Mouse (Mus musculus) midbrain, embryonic 16.5 days (tissue): ENCODE measurements around the gene Hspbap1. TPM values are rescaled to one million over a fixed set of nuclear protein-coding genes. Genes with fewer than 3 reads are reported as not detected.
A peak's percentile ranks its signal among the peaks of the same experiment; 100 is the strongest.

Source experiments
- ATAC-seq: fragments of 200-750 bp; cut with Nextera tagmentation; 2 replicates; pipeline ENCODE4 v1.8.0; 2017; ENCODE audit warnings: moderate TSS enrichment
- H3K27ac ChIP-seq: fragments of 300-500 bp; sonication (generic); 2 replicates; pipeline ENCODE4 v1.5.1; 2014; ENCODE audit warnings: mild to moderate bottlenecking, low read length, mixed read lengths
- H3K27me3 ChIP-seq: fragments of 300-500 bp; sonication (generic); 2 replicates; pipeline ENCODE4 v1.6.1; 2014; ENCODE audit warnings: low read depth, low read length, mixed read lengths; ENCODE audit not compliant: control insufficient read depth, insufficient read depth
- H3K36me3 ChIP-seq: fragments of 300-500 bp; sonication (generic); 2 replicates; pipeline ENCODE4 v1.6.1; 2014; ENCODE audit warnings: mild to moderate bottlenecking, low read length, moderate library complexity, mixed read lengths; ENCODE audit not compliant: control insufficient read depth, insufficient read depth
- H3K4me1 ChIP-seq: fragments of 300-500 bp; sonication (generic); 2 replicates; pipeline ENCODE4 v1.6.1; 2014; ENCODE audit warnings: mild to moderate bottlenecking, low read length, mixed read lengths; ENCODE audit not compliant: control insufficient read depth, insufficient read depth
- H3K4me2 ChIP-seq: fragments of 300-500 bp; sonication (generic); 2 replicates; pipeline ENCODE4 v1.6.1; 2014; ENCODE audit warnings: mild to moderate bottlenecking, low read length, mixed read lengths
- H3K4me3 ChIP-seq: fragments of 300-500 bp; sonication (generic); 2 replicates; pipeline ENCODE4 v1.5.1; 2014; ENCODE audit warnings: low read depth, mild to moderate bottlenecking, low read length, moderate library complexity, mixed read lengths
- H3K9ac ChIP-seq: fragments of 300-500 bp; sonication (generic); 2 replicates; pipeline ENCODE4 v1.6.1; 2014; ENCODE audit warnings: low read depth, low read length, mixed read lengths
- H3K9me3 ChIP-seq: fragments of 300-500 bp; sonication (generic); replicated peaks from 2 replicates; pipeline ENCODE4 v1.6.1; 2014; ENCODE audit warnings: mild to moderate bottlenecking, low read length, mixed read lengths; ENCODE audit not compliant: control insufficient read depth, poor library complexity, severe bottlenecking
- WGBS: fragments of 180-500 bp; shearing (Covaris S2); extraction: QIAGEN DNeasy Blood & Tissue Kit; methylation state at CpG from one replicate; pipeline ENCODE4 v1.1.7; 2014; 5-methylcytosine and 5-hydroxymethylcytosine counted together
- polyA plus RNA-seq: library from polyadenylated mRNA; unstranded; fragments of >200 nt; fragmentation: Nextera tagmentation; extraction: Ambion mirVana; gene quantifications from 2 replicates; pipeline ENCODE4 v1.2.1, GENCODE M21; 2015

The Hspbap1 gene
- polyA plus RNA-seq, 1 experiment from 2014 or later: 16.1 TPM

DNA sequence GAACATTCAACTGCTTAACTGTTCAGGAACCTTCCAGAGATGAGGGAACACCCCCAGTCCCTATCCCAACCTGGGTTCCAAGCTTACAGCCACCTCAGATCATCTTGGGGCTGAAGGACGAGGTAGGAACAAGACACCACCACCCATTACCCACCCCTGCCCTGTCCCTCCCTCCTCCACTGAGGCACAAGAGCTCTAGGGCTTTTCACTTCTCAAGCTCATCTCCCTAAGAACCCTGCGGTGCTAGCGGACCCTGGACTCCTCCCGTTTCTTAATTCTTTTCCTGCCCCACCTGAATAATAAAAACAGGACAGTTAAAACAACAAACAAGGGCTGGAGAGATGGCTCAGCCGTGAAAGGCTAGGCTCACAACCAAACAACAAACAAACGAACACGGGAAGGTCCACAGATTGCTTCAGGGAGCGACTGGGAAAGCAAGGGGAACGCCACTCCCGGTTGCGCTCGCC is 100.4 kb downstream of the Hspbap1 start:
- Histone ChIP-seq H3K9ac (peak overlapping the region; percentile 57), H3K36me3 (no peaks in the 10 kb centered on the region), H3K4me3 (peak overlapping the region; percentile 42), H3K27me3 (peaks cover 13% of the 10 kb centered on the region), H3K4me2 (peak overlapping the region; percentile 84), H3K9me3 (no peaks in the 10 kb centered on the region), H3K27ac (no peak overlapping the region), H3K4me1 (peaks cover 5% of the 10 kb centered on the region)
- ATAC-seq: no peak
- 1% methylated on average over 12 of the region's 12 CpGs for WGBS

DNA sequence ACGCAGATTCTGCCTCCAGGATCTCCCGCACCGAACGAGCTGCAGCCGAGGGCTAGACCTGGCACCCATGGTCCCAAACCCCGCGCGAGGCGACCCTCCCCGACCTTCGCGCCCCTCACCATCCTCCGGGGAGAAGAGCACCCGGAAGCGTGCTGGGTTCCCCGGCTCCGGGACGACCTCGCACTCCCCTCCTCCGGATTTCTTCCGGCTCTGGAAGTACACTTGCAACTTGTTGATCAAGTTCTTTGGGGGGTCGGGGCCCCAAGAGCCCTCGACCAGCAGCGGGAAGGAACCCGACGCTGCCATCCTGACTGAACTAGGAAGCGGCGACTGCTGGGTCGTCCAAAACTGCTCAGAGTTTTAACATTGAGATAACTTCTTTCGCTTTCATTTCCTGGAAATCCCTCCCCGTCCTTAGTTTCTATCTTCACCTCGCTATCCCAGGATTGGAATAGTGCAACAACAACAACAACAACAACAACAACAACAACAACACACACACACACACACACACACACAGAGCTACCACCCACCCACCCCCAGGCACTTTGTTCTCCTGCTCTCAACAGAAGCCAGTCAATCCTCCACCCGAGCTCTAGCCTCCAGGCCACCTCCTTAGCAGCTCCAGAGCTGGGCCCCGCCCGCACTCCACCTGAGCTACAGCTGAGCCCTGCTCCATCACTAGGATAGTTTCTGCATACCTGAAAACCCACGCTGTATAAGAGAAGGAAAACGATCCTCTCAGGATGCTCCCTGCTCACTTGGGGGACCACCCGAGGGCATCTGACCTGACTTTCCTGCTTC is 101.1 kb downstream of the Hspbap1 start, which contains the start of gene Parp14:
Parp14 (minus strand) TSS at position 497 of the 804 bp plus-strand sequence.
- H3K9ac ChIP-seq: peak within 1 kb of the TSS; percentile 57
- H3K4me3 ChIP-seq: peak within 1 kb of the TSS; percentile 42
- H3K27ac ChIP-seq: no peak within 1 kb of the TSS
- peak; percentile 62; the same call in 1 of the 2 replicates for ATAC-seq
- peaks cover 13% of the 10 kb centered on the region for H3K27me3 ChIP-seq
- WGBS: 1% methylated on average over 38 of the region's 38 CpGs
- H3K9me3 ChIP-seq: no peaks in the 10 kb centered on the region
- peak within 1 kb of the TSS; percentile 84 for H3K4me2 ChIP-seq
- H3K36me3 ChIP-seq: no peaks in the 10 kb centered on the region
- H3K4me1 ChIP-seq: peaks cover 5% of the 10 kb centered on the region

DNA sequence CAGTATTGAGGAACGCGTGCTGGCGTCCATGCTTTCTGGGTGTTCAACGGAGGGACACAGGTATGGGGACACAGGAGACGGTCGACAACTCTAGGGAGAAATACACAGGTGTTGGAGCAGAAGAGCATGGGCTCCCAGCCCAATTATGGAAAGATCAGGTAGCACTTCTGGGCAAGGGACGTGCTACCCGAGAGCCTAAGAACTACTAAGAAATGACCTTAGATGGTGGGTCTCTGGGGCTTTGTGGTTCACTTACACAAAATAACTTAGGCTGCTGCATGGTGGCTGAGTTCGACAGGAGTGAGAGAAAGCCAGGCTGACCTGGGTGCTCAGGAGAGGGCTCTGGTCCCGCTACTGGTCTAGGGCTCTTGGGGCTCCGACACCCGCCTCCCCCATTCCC is 101.7 kb downstream of the Hspbap1 start:
- no peak overlapping the region for H3K9ac ChIP-seq
- H3K4me1 ChIP-seq: peaks cover 5% of the 10 kb centered on the region
- no peak overlapping the region for H3K27ac ChIP-seq
- WGBS: 28% methylated on average over 12 of the region's 12 CpGs
- H3K4me2 ChIP-seq: peak overlapping the region; percentile 84
- no peaks in the 10 kb centered on the region for H3K36me3 ChIP-seq
- H3K4me3 ChIP-seq: no peak overlapping the region
- peaks cover 13% of the 10 kb centered on the region for H3K27me3 ChIP-seq
- no peak for ATAC-seq
- H3K9me3 ChIP-seq: no peaks in the 10 kb centered on the region

DNA sequence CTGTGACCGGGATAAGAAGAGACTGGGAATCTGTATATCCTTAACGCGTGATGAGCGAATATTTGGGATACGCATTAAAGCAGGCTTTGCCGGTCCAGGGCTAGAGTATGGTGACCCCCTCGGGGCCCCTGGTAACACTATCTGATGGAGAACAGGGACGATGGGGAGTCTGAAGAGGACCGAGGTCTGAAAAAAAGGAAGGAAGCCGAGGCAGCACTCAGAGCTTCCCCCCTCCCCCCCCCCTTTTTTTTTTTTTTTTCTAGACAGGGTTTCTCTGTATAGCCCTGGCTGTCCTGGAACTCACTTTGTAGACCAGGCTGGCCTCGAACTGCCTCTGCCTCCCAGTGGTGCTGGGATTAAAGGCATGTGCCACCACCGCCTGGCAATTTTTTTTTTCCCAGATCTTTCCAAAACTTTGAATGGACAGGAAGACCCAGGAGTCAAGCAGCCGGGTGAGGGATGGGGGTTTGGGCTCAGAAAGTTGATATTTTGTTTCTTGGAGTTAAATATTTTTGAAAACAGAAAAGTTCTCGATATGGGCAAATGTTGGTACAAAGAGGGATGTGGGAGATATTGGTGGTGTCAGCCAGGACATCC is 102.3 kb downstream of the Hspbap1 start:
- Histone ChIP-seq H3K27ac (no peak overlapping the region), H3K4me1 (peaks cover 5% of the 10 kb centered on the region), H3K27me3 (peaks cover 13% of the 10 kb centered on the region), H3K36me3 (no peaks in the 10 kb centered on the region), H3K9ac (no peak overlapping the region), H3K4me2 (no peak overlapping the region), H3K4me3 (no peak overlapping the region), H3K9me3 (no peaks in the 10 kb centered on the region)
- no peak for ATAC-seq
- 44% methylated on average over 14 of the region's 14 CpGs for WGBS

DNA sequence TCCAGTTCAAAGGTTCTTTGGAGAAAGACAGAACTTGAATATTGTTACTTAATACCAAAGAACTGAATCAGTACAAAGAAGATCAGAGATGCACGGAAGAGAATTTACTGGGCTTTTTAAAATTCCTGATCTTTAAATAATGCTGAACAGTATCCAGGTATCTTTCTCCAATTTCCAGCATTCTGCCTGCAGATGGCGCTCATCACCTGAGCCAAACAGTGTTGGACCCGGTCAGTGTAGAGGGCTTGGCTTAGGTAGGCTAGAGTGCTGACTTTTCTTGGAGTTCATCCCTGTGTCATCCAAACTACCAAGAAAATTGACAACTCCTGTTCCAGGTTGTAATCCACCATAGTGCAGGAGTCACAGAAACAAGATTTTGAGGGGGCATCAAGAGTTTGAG is 104.2 kb downstream of the Hspbap1 start:
- Histone ChIP-seq H3K27ac (no peak overlapping the region), H3K4me3 (no peak overlapping the region), H3K4me2 (no peak overlapping the region), H3K4me1 (peaks cover 5% of the 10 kb centered on the region), H3K9me3 (no peaks in the 10 kb centered on the region), H3K9ac (no peak overlapping the region), H3K27me3 (peaks cover 13% of the 10 kb centered on the region), H3K36me3 (no peaks in the 10 kb centered on the region)
- WGBS: 32% methylated on average over 3 of the region's 3 CpGs
- ATAC-seq: no peak

Other genes starting within 250 kb of the Hspbap1 start
- 17.5 and 18.0 TPM in 2 replicates for gene Sema5b, start 229.2 kb upstream of the Hspbap1 start, polyA plus RNA-seq
- gene Dirc2, start 1.0 kb upstream of the Hspbap1 start, polyA plus RNA-seq: 30.7 and 32.0 TPM in 2 replicates
- gene Parp14, start 101.2 kb downstream of the Hspbap1 start, polyA plus RNA-seq: 0.15 and 0.27 TPM in 2 replicates
- gene Parp9, start 168.1 kb downstream of the Hspbap1 start, polyA plus RNA-seq: 1.8 TPM in 2 replicates
- gene Dtx3l, start 168.8 kb downstream of the Hspbap1 start, polyA plus RNA-seq: 1.3 and 1.4 TPM in 2 replicates
- 85.1 and 91.0 TPM in 2 replicates for gene Kpna1, start 208.4 kb downstream of the Hspbap1 start, polyA plus RNA-seq